Mouse (Mus musculus) stomach, embryonic 16.5 days (tissue): ENCODE measurements around the gene Dytn. TPM values are rescaled to one million over a fixed set of nuclear protein-coding genes. Genes with fewer than 3 reads are reported as not detected.
A peak's percentile ranks its signal among the peaks of the same experiment; 100 is the strongest.
"Not testable (repeated sequence)": the region's sequence is repeated elsewhere in the genome, so short reads cannot be mapped to it uniquely, and the experiment has no call there.

ENCODE experiments used
- ATAC-seq: fragments of 200-750 bp; cut with Nextera tagmentation; 2 replicates; pipeline ENCODE4 v1.8.0; 2017; ENCODE audit warnings: moderate number of reproducible peaks, moderate TSS enrichment; ENCODE audit not compliant: insufficient read depth, low FRiP score
- H3K27ac ChIP-seq: fragments of 300-500 bp; sonication (generic); 2 replicates; pipeline ENCODE4 v1.5.1; 2014; ENCODE audit warnings: low read length
- H3K27me3 ChIP-seq: fragments of 300-500 bp; sonication (generic); 2 replicates; pipeline ENCODE4 v1.6.1; 2014; ENCODE audit warnings: low read length, control low read depth, mixed read lengths; ENCODE audit not compliant: control insufficient read depth, insufficient read depth
- H3K36me3 ChIP-seq: fragments of 300-500 bp; sonication (generic); 2 replicates; pipeline ENCODE4 v1.6.1; 2014; ENCODE audit warnings: low read length; ENCODE audit not compliant: control insufficient read depth, insufficient read depth
- H3K4me1 ChIP-seq: fragments of 300-500 bp; sonication (generic); 2 replicates; pipeline ENCODE4 v1.6.1; 2014; ENCODE audit warnings: low read length, control low read depth, mixed read lengths; ENCODE audit not compliant: control insufficient read depth, insufficient read depth
- H3K4me2 ChIP-seq: fragments of 300-500 bp; sonication (generic); 2 replicates; pipeline ENCODE4 v1.6.1; 2014; ENCODE audit warnings: low read depth, low read length, mixed read lengths
- H3K4me3 ChIP-seq: fragments of 300-500 bp; sonication (generic); replicated peaks from 2 replicates; pipeline ENCODE4 v1.5.1; 2014; ENCODE audit warnings: mild to moderate bottlenecking, low read length
- H3K9ac ChIP-seq: fragments of 300-500 bp; sonication (generic); 2 replicates; pipeline ENCODE4 v1.6.1; 2014; ENCODE audit warnings: low read length
- H3K9me3 ChIP-seq: fragments of 300-500 bp; sonication (generic); replicated peaks from 2 replicates; pipeline ENCODE4 v1.6.1; 2016; ENCODE audit warnings: low read length, control low read depth; ENCODE audit not compliant: control insufficient read depth
- WGBS: fragments of 180-500 bp; shearing (Covaris S2); extraction: QIAGEN DNeasy Blood & Tissue Kit; methylation state at CpG from one replicate; pipeline ENCODE4 v1.1.7; 2014; 5-methylcytosine and 5-hydroxymethylcytosine counted together
- polyA plus RNA-seq: library from polyadenylated mRNA; unstranded; fragments of >200 nt; fragmentation: Nextera tagmentation; extraction: Ambion mirVana; gene quantifications from 2 replicates; pipeline ENCODE4 v1.2.1, GENCODE M21; 2015

Dytn gene
- polyA plus RNA-seq, 1 experiment from 2014 or later = not detected

- no peaks in the 10 kb centered on the region for H3K36me3 ChIP-seq
- H3K9ac ChIP-seq = no peak overlapping the region
- H3K27me3 ChIP-seq = no peaks in the 10 kb centered on the region; the same call in 1 of the 2 replicates
- H3K4me3 ChIP-seq = no peak overlapping the region
- WGBS = 27% methylated on average over 13 of the region's 13 CpGs
- H3K4me1 ChIP-seq = no peaks in the 10 kb centered on the region
- no peaks in the 10 kb centered on the region for H3K9me3 ChIP-seq
- 0 out of 2 replicates have a peak overlapping the region, but pooled peaks have one; percentile 9 for H3K4me2 ChIP-seq
- no peak overlapping the region for H3K27ac ChIP-seq
- ATAC-seq = no peak
Observed at GRCm38 (mm10) chr1:63667949-63668851, 18.5 kb downstream of the Dytn start.

- no peaks in the 10 kb centered on the region for H3K36me3 ChIP-seq
- no peak overlapping the region for H3K27ac ChIP-seq
- no peak for ATAC-seq
- no peak overlapping the region for H3K9ac ChIP-seq
- H3K4me2 ChIP-seq = no peak overlapping the region
- H3K9me3 ChIP-seq = no peaks in the 10 kb centered on the region
- no peak overlapping the region for H3K4me3 ChIP-seq
- H3K27me3 ChIP-seq = no peaks in the 10 kb centered on the region; the same call in 1 of the 2 replicates
- H3K4me1 ChIP-seq = no peaks in the 10 kb centered on the region
- WGBS = 41% methylated on average over 9 of the region's 9 CpGs
Observed at GRCm38 (mm10) chr1:63667201-63667948, 19.4 kb downstream of the Dytn start.

GRCm38 (mm10) chr1:63666089-63666488, 20.6 kb downstream of the Dytn start:
- Histone ChIP-seq H3K27ac (no peak overlapping the region), H3K4me3 (no peak overlapping the region), H3K27me3 (no peaks in the 10 kb centered on the region; the same call in 1 of the 2 replicates), H3K4me2 (no peak overlapping the region), H3K9ac (no peak overlapping the region), H3K4me1 (no peaks in the 10 kb centered on the region), H3K36me3 (no peaks in the 10 kb centered on the region), H3K9me3 (no peaks in the 10 kb centered on the region)
- WGBS = 87% methylated on average over 2 of the region's 2 CpGs
- ATAC-seq = no peak

GRCm38 (mm10) chr1:63659591-63659990, 27.1 kb downstream of the Dytn start:
- WGBS = 1% methylated on average over 7 of the region's 7 CpGs

GRCm38 (mm10) chr1:63658016-63658415, 28.7 kb downstream of the Dytn start:
- H3K9ac ChIP-seq = no peak overlapping the region
- H3K27ac ChIP-seq = no peak overlapping the region
- WGBS = 11% methylated on average over 6 of the region's 6 CpGs
- H3K36me3 ChIP-seq = no peaks in the 10 kb centered on the region
- ATAC-seq = no peak
- no peaks in the 10 kb centered on the region for H3K4me1 ChIP-seq
- H3K4me2 ChIP-seq = no peak overlapping the region
- no peaks in the 10 kb centered on the region for H3K27me3 ChIP-seq
- H3K9me3 ChIP-seq = no peaks in the 10 kb centered on the region
- no peak overlapping the region for H3K4me3 ChIP-seq

More at GRCm38 (mm10) chr1:63659591-63659990, 27.1 kb downstream of the Dytn start:
- H3K9me3 ChIP-seq = no peaks in the 10 kb centered on the region
- H3K27me3 ChIP-seq = no peaks in the 10 kb centered on the region
- H3K4me1 ChIP-seq = no peaks in the 10 kb centered on the region
- H3K9ac ChIP-seq = no peak overlapping the region
- H3K4me2 ChIP-seq = no peak overlapping the region
- ATAC-seq = no peak
- no peaks in the 10 kb centered on the region for H3K36me3 ChIP-seq
- H3K4me3 ChIP-seq = no peak overlapping the region
- H3K27ac ChIP-seq = no peak overlapping the region

- Histone ChIP-seq H3K4me3 (no peak overlapping the region), H3K36me3 (no peaks in the 10 kb centered on the region), H3K27me3 (no peaks in the 10 kb centered on the region), H3K9ac (no peak overlapping the region), H3K4me2 (no peak overlapping the region), H3K4me1 (no peaks in the 10 kb centered on the region), H3K27ac (no peak overlapping the region), H3K9me3 (no peaks in the 10 kb centered on the region)
- no peak for ATAC-seq
- WGBS = 64% methylated on average over 6 of the region's 6 CpGs
Observed at GRCm38 (mm10) chr1:63639921-63640320, 46.8 kb downstream of the Dytn start.

GRCm38 (mm10) chr1:63630390-63630789, 56.3 kb downstream of the Dytn start:
- ATAC-seq, H3K27me3 ChIP-seq, H3K4me2 ChIP-seq, H3K4me1 ChIP-seq, H3K36me3 ChIP-seq, H3K9me3 ChIP-seq, H3K9ac ChIP-seq, H3K27ac ChIP-seq, H3K4me3 ChIP-seq: not testable (repeated sequence)

- ATAC-seq = no peak
- H3K4me2 ChIP-seq = no peak overlapping the region
- no peaks in the 10 kb centered on the region for H3K36me3 ChIP-seq
- no peaks in the 10 kb centered on the region for H3K27me3 ChIP-seq
- no peaks in the 10 kb centered on the region for H3K4me1 ChIP-seq
- no peaks in the 10 kb centered on the region for H3K9me3 ChIP-seq
- no peak overlapping the region for H3K27ac ChIP-seq
- H3K4me3 ChIP-seq = no peak overlapping the region
- 30% methylated on average over 2 of the region's 2 CpGs for WGBS
- H3K9ac ChIP-seq = no peak overlapping the region
Observed at GRCm38 (mm10) chr1:63628211-63628610, 58.5 kb downstream of the Dytn start.

- H3K4me3 ChIP-seq = no peak within 1 kb of the TSS
- H3K4me2 ChIP-seq = no peak within 1 kb of the TSS
- no peaks in the 10 kb centered on the region for H3K9me3 ChIP-seq
- no peaks in the 10 kb centered on the region for H3K27me3 ChIP-seq
- 84% methylated on average over 3 of the region's 3 CpGs for WGBS
- no peak for ATAC-seq
- no peak within 1 kb of the TSS for H3K9ac ChIP-seq
- no peak within 1 kb of the TSS for H3K27ac ChIP-seq
- H3K36me3 ChIP-seq = no peaks in the 10 kb centered on the region
- no peaks in the 10 kb centered on the region for H3K4me1 ChIP-seq
Observed at GRCm38 (mm10) chr1:63615668-63616067, 71.1 kb downstream of the Dytn start, which contains the start of gene Gm39653. Gene Gm39653, plus strand, starts transcription at chr1:63615968.
